Mouse (Mus musculus): ENCODE data around the gene Cd55b. TPM values are rescaled to one million over a fixed set of nuclear protein-coding genes. Genes with fewer than 3 reads are reported as not detected.
"Not testable (repeated sequence)": the region's sequence is repeated elsewhere in the genome, so short reads cannot be mapped to it uniquely, and the experiment has no call there.

Gene Cd55b
- polyA plus RNA-seq, 1 experiment, result 221 TPM

GRCm38 (mm10) chr1:130430920-130431319 lies 8.1 kb upstream of the Cd55b start:
- TF ChIP-seq CTCF (IDR thresholded peaks at IDR 0.05; ENCODE audit: control insufficient read depth, insufficient read depth, insufficient replicate concordance, low read depth, low read length) (no peak), POLR2A (IDR thresholded peaks at IDR 0.05; ENCODE audit: control insufficient read depth, low read depth, low read length) (no peak)

GRCm38 (mm10) chr1:130428667-130429066 lies 5.9 kb upstream of the Cd55b start:
- H3K36me3 ChIP-seq (ENCODE audit: control insufficient read depth, insufficient read depth, low read length); H3K4me1 ChIP-seq (ENCODE audit: control insufficient read depth, insufficient read depth, low read length); H3K27me3 ChIP-seq (ENCODE audit: control insufficient read depth, insufficient read depth, low read length); H3K4me3 ChIP-seq (ENCODE audit: control insufficient read depth, low read depth, low read length); H3K27ac ChIP-seq (ENCODE audit: control insufficient read depth, insufficient read depth, low read depth, low read length): not testable (repeated sequence)

More at GRCm38 (mm10) chr1:130430920-130431319, 8.1 kb upstream of the Cd55b start:
- Histone ChIP-seq H3K4me3 (ENCODE audit: control insufficient read depth, low read depth, low read length) (no peak overlapping the region), H3K36me3 (ENCODE audit: control insufficient read depth, insufficient read depth, low read length) (no peaks in the 10 kb centered on the region), H3K27ac (ENCODE audit: control insufficient read depth, insufficient read depth, low read depth, low read length) (no peak overlapping the region), H3K4me1 (ENCODE audit: control insufficient read depth, insufficient read depth, low read length) (no peaks in the 10 kb centered on the region), H3K27me3 (ENCODE audit: control insufficient read depth, insufficient read depth, low read length) (no peaks in the 10 kb centered on the region)

- H3K27me3 ChIP-seq (ENCODE audit: control insufficient read depth, insufficient read depth, low read length); H3K4me3 ChIP-seq (ENCODE audit: control insufficient read depth, low read depth, low read length); H3K27ac ChIP-seq (ENCODE audit: control insufficient read depth, insufficient read depth, low read depth, low read length); H3K4me1 ChIP-seq (ENCODE audit: control insufficient read depth, insufficient read depth, low read length); H3K36me3 ChIP-seq (ENCODE audit: control insufficient read depth, insufficient read depth, low read length): not testable (repeated sequence)
Observed at GRCm38 (mm10) chr1:130427175-130427853, 4.5 kb upstream of the Cd55b start.

- not testable (repeated sequence) for H3K4me1 ChIP-seq (ENCODE audit: control insufficient read depth, insufficient read depth, low read length); H3K27me3 ChIP-seq (ENCODE audit: control insufficient read depth, insufficient read depth, low read length); H3K36me3 ChIP-seq (ENCODE audit: control insufficient read depth, insufficient read depth, low read length)
- H3K4me3 ChIP-seq (ENCODE audit: control insufficient read depth, low read depth, low read length), result peak overlapping the region; percentile 77
- H3K27ac ChIP-seq (ENCODE audit: control insufficient read depth, insufficient read depth, low read depth, low read length), result peak overlapping the region; percentile 82
Observed at GRCm38 (mm10) chr1:130422033-130422432, 776 bp downstream of the Cd55b start.

GRCm38 (mm10) chr1:130397109-130397508 lies 25.7 kb downstream of the Cd55b start:
- H3K4me1 ChIP-seq (ENCODE audit: control insufficient read depth, insufficient read depth, low read length); H3K27me3 ChIP-seq (ENCODE audit: control insufficient read depth, insufficient read depth, low read length); H3K27ac ChIP-seq (ENCODE audit: control insufficient read depth, insufficient read depth, low read depth, low read length); H3K36me3 ChIP-seq (ENCODE audit: control insufficient read depth, insufficient read depth, low read length); H3K4me3 ChIP-seq (ENCODE audit: control insufficient read depth, low read depth, low read length): not testable (repeated sequence)

- H3K36me3 ChIP-seq (ENCODE audit: control insufficient read depth, insufficient read depth, low read length); H3K4me1 ChIP-seq (ENCODE audit: control insufficient read depth, insufficient read depth, low read length); H3K4me3 ChIP-seq (ENCODE audit: control insufficient read depth, low read depth, low read length); H3K27ac ChIP-seq (ENCODE audit: control insufficient read depth, insufficient read depth, low read depth, low read length); H3K27me3 ChIP-seq (ENCODE audit: control insufficient read depth, insufficient read depth, low read length): not testable (repeated sequence)
Observed at GRCm38 (mm10) chr1:130387282-130387681, 35.5 kb downstream of the Cd55b start.

- TF ChIP-seq CTCF (IDR thresholded peaks at IDR 0.05; ENCODE audit: control insufficient read depth, insufficient read depth, insufficient replicate concordance, low read depth, low read length), result no peak
- no peak for TF ChIP-seq POLR2A (IDR thresholded peaks at IDR 0.05; ENCODE audit: control insufficient read depth, low read depth, low read length)
- H3K36me3 ChIP-seq (ENCODE audit: control insufficient read depth, insufficient read depth, low read length), result no peaks in the 10 kb centered on the region
Observed at GRCm38 (mm10) chr1:130377726-130378429, 44.9 kb downstream of the Cd55b start.

GRCm38 (mm10) chr1:130374173-130374785 lies 48.5 kb downstream of the Cd55b start:
- no peaks in the 10 kb centered on the region for H3K4me1 ChIP-seq (ENCODE audit: control insufficient read depth, insufficient read depth, low read length)
- no peak overlapping the region for H3K27ac ChIP-seq (ENCODE audit: control insufficient read depth, insufficient read depth, low read depth, low read length)
- TF ChIP-seq POLR2A (IDR thresholded peaks at IDR 0.05; ENCODE audit: control insufficient read depth, low read depth, low read length) (no peak), CTCF (IDR thresholded peaks at IDR 0.05; ENCODE audit: control insufficient read depth, insufficient read depth, insufficient replicate concordance, low read depth, low read length) (no peak)
- H3K36me3 ChIP-seq (ENCODE audit: control insufficient read depth, insufficient read depth, low read length), result no peaks in the 10 kb centered on the region
- H3K4me3 ChIP-seq (ENCODE audit: control insufficient read depth, low read depth, low read length), result no peak overlapping the region
- H3K27me3 ChIP-seq (ENCODE audit: control insufficient read depth, insufficient read depth, low read length), result no peaks in the 10 kb centered on the region

More at GRCm38 (mm10) chr1:130377726-130378429, 44.9 kb downstream of the Cd55b start:
- Histone ChIP-seq H3K27ac (ENCODE audit: control insufficient read depth, insufficient read depth, low read depth, low read length) (no peak overlapping the region), H3K4me3 (ENCODE audit: control insufficient read depth, low read depth, low read length) (no peak overlapping the region), H3K27me3 (ENCODE audit: control insufficient read depth, insufficient read depth, low read length) (no peaks in the 10 kb centered on the region), H3K4me1 (ENCODE audit: control insufficient read depth, insufficient read depth, low read length) (no peaks in the 10 kb centered on the region)

Measured in testis, adult 2 months (tissue).